Mouse (Mus musculus) spleen, adult 2 months (tissue): ENCODE data around the gene Trpm1.

Experiments used
- CTCF ChIP-seq: fragments of 200-500 bp; IDR thresholded peaks from 2 replicates; pipeline ENCODE4 v1.5.1; 2011; ENCODE audit warnings: mild to moderate bottlenecking, inconsistent platforms; ENCODE audit not compliant: insufficient read depth, insufficient read length, insufficient replicate concordance; ENCODE audit errors: extremely low read depth
- POLR2A ChIP-seq: fragments of 200-500 bp; IDR thresholded peaks from 2 replicates; pipeline ENCODE4 v1.6.1; 2011; ENCODE audit warnings: low read depth, low read length, inconsistent platforms

- no peak for TF ChIP-seq CTCF
- no peak for TF ChIP-seq POLR2A
These were observed 77.4 kb downstream of the Trpm1 start for GRCm38 (mm10) chr7:64231001-64231400.
